Mouse (Mus musculus) liver, postnatal 0 days (tissue): ENCODE results near the gene Nln.

Experiments
- CTCF ChIP-seq: sonication (generic); IDR thresholded peaks from 2 replicates; pipeline ENCODE4 v1.5.1; 2016; ENCODE audit warnings: antibody characterized with exemption, low read depth
- EP300 ChIP-seq: IDR thresholded peaks from 2 replicates; pipeline ENCODE4 v1.6.1; 2016; ENCODE audit warnings: antibody characterized with exemption, low read depth, mild to moderate bottlenecking

DNA sequence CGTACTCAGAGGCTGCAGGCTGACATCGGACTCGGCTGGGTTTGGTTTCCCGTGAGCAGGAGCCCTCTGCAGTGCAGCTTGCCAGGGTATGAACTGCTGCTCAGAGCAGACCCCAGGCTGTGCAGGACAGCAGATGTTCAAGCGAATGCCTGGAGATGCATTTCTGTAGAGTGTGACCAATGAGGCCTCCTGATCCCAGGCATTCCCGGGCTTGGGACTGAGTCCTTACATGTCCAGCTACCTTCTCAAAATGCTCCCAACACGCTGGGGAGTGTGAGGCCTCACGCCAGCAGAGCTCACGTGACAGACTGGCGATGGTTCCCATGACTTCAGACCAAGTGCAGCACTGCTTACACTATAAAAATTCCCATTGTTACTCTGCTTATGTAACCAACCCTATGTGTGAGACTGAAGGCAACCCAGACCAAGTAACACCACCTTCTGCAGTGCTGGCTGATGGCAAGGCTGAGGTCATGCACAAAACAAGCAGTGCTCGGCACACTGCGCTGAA lies 77.5 kb downstream of the Nln start:
- TF ChIP-seq CTCF, result no peak
- TF ChIP-seq EP300, result no peak
